Mouse (Mus musculus): ENCODE results near the gene Btbd8. TPM values are rescaled to one million over a fixed set of nuclear protein-coding genes. Genes with fewer than 3 reads are reported as not detected.

The Btbd8 gene
- 1 to 10 TPM; 4.4 to 4.5 TPM for total RNA-seq (2021)
- long read RNA-seq, experiment 1: 0 reads
- long read RNA-seq, experiment 2, full-length matches to known transcripts: 1 of 2 reads
- long read RNA-seq, experiment 2, partial matches to known transcripts: 1 of 2 reads
- long read RNA-seq, experiment 2, other reads (novel, unspliced or antisense): 0 of 2 reads

GRCm38 (mm10) chr5:107437464-107438281, at the start of gene Btbd8:
Btbd8 (plus strand) TSS chr5:107437997.
- DNase-seq: peak; percentile 94 to 96
- intact Hi-C loops (cut with DNase I): no loop called here

- no peak for DNase-seq
- intact Hi-C loops (cut with DNase I): no loop called here
Measured at GRCm38 (mm10) chr5:107389373-107389772, 48.4 kb upstream of the Btbd8 start.

GRCm38 (mm10) chr5:107394437-107394836, 43.4 kb upstream of the Btbd8 start:
- intact Hi-C loops (cut with DNase I): no loop called here

GRCm38 (mm10) chr5:107402436-107402835, 35.4 kb upstream of the Btbd8 start, which contains the start of gene Ephx4:
Ephx4 (plus strand) TSS chr5:107402736.
- DNase-seq: no peak
- intact Hi-C loops (cut with DNase I): no loop called here

More at GRCm38 (mm10) chr5:107394437-107394836, 43.4 kb upstream of the Btbd8 start:
- DNase-seq: no peak

GRCm38 (mm10) chr5:107403011-107403946, 34.5 kb upstream of the Btbd8 start:
- peak; percentile 16 to 20 for DNase-seq
- intact Hi-C loops (cut with DNase I): no loop called here

GRCm38 (mm10) chr5:107403947-107404684, 33.7 kb upstream of the Btbd8 start:
- intact Hi-C loops (cut with DNase I): no loop called here

DNA sequence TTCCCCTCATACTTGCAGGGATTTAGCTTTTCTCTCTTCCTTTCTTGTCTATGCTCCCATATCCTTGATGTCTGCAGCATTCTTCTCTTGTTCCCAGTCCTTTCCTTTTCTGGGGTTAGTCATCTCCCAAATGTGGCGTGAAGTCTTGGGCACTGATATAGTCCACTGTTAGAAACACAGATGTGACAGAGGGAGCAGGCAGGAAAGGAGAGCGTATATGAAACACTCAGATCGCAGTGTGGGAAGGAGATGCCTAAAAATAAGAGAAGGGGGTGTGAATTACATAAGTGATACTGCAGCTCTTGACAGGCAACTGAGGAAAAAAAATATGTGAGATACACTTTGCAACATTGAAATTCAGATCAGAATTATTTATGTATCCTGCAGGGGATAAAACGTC, 32.4 kb upstream of the Btbd8 start:
- intact Hi-C loops (cut with DNase I): no loop called here
- no peak for DNase-seq

More at GRCm38 (mm10) chr5:107403947-107404684, 33.7 kb upstream of the Btbd8 start:
- no peak for DNase-seq

DNA sequence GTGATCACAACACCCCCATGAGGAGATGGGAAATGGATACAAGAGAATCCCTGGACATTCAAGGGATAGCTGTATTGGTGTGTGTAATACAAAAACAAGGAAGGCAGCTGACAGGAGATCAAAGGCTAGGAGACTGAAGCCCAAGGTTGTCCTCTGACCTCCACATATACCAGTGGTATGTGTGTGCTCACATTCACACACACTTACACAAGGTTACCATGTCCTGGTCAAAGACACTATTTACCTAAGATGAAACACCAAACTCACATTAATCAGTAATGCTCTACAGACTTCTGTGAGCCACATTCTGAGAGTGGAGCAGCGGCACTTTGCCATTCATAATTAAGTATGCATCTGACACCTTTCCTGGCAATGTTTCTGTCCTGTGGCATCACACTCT, 27.5 kb upstream of the Btbd8 start:
- intact Hi-C loops (cut with DNase I): no loop called here
- no peak for DNase-seq

- no peak for DNase-seq
- intact Hi-C loops (cut with DNase I): no loop called here
Measured at GRCm38 (mm10) chr5:107411326-107411725, 26.5 kb upstream of the Btbd8 start.

DNA sequence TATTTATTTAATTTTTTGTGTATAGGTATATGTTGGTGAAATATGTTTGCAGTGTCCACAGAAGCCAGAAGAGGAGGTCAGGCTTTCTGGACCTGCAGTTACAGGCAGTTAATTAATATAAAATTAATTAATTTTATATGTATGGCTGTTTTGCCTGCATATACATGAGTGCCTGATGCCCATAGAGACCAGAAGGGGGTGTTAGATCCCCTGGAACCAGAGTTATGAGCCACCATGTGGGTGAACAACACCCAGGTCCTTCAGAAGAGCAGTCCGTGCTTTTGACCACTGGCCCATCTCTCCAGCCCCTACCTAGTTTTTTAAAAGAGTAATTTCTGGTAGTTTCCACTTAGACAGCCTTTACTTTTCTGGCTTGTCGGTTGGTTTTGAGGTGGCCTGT, 25.5 kb upstream of the Btbd8 start:
- no peak for DNase-seq
- intact Hi-C loops (cut with DNase I): no loop called here

- no peak for DNase-seq
- intact Hi-C loops (cut with DNase I): no loop called here
Measured at GRCm38 (mm10) chr5:107415098-107415497, 22.7 kb upstream of the Btbd8 start.

GRCm38 (mm10) chr5:107421676-107422075, 16.1 kb upstream of the Btbd8 start:
- DNase-seq: no peak
- intact Hi-C loops (cut with DNase I): no loop called here

DNA sequence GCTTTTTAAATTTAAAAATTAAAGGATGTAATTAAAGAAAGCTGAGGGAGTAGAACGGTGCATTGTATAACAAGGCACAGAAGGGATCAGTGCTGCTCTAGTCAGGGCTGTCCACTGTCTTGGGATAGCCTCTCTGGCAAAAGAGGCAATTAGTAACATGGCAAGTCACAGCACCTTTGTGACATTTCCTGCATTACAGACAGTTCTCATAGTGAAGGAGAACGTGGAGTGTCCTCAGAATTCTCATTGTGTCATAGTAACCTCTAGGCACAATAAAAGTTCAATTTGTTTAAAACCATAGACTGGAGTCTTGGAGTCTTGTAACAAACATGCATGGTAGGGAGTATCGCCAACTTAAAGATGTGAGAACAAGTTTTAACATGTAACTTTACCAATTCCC, 6.5 kb upstream of the Btbd8 start, which contains the start of gene Lpcat2b:
Gene Lpcat2b, plus strand, starts transcription at position 301 of the 400 bp plus-strand sequence.
- no peak for DNase-seq
- intact Hi-C loops (cut with DNase I): no loop called here

DNA sequence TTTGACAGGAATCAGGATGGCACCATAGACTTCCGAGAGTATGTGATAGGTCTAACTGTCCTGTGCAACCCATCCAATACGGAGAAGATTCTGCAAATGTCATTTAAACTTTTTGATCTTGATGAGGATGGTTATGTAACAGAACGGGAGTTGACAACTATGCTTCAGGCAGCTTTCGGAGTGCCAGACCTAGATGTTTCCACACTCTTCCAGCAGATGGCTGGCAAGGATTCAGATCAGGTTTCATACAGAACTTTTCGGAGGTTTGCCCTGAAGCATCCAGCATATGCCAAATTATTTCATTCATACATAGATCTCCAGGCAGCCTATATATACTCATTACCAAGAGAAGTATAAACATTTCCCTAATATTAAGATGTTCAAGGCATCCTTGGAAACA, 3.8 kb upstream of the Btbd8 start:
- intact Hi-C loops (cut with DNase I): no loop called here
- DNase-seq: no peak

DNA sequence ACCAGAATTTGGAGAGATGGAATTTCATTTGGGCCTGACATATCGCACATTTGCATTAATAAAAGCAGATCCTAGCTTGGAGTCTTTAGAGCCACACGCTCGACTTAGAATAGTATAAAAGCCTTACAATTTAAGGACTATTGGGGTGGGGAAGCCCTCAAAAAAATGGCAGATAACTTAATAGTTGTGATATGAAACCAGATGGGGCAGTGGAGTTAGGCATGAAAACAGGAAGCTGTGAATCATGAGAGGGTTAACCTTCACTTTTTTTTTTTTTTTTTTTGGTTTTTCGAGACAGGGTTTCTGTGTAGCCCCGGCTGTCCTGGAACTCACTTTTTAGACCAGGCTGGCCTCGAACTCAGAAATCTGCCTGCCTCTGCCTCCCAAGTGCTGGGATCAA, 1.6 kb upstream of the Btbd8 start:
- intact Hi-C loops (cut with DNase I): no loop called here
- no peak for DNase-seq

GRCm38 (mm10) chr5:107436587-107437209, 1.1 kb upstream of the Btbd8 start:
- intact Hi-C loops (cut with DNase I): no loop called here
- no peak for DNase-seq

DNA sequence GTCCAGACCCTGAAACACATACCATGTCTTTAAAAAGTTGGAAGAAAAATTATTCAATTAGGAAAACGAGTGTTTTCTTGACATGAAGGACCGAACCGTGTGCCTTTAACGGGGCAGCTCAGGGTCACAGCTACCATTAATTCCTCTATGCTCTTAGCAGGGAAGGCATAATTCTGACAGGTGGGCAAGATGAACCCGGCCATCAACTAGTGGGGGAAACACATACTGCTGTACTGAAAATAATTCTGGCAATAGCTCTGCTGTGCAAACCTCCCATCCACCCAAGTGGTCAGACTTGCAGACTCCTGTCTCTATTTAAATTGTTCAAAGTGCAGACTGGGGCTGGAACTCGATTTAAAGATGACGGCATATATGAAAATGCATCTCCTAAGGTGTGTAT, 556 bp downstream of the Btbd8 start:
- no peak for DNase-seq
- intact Hi-C loops (cut with DNase I): no loop called here

GRCm38 (mm10) chr5:107441881-107442280, 4.1 kb downstream of the Btbd8 start:
- no peak for DNase-seq
- intact Hi-C loops (cut with DNase I): no loop called here

DNA sequence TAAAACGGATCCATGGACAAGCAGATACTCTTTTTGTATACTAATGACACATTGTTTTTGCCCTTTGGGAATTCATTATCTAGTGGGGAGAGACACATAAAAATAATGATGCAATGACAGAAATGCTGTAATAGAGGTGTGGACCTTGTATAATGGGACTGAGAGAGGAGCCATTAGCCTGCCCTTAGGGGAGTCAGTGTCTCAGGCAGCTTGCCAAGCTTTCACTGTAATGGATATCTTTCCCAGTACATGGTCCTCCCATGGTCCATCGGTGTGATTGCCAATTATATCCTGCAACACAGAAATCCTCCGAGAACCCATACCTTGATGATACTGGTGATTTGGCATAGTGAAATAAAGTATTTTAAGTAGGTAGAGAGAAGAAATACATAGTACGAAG, 6.5 kb downstream of the Btbd8 start:
- DNase-seq: no peak
- intact Hi-C loops (cut with DNase I): no loop called here

DNA sequence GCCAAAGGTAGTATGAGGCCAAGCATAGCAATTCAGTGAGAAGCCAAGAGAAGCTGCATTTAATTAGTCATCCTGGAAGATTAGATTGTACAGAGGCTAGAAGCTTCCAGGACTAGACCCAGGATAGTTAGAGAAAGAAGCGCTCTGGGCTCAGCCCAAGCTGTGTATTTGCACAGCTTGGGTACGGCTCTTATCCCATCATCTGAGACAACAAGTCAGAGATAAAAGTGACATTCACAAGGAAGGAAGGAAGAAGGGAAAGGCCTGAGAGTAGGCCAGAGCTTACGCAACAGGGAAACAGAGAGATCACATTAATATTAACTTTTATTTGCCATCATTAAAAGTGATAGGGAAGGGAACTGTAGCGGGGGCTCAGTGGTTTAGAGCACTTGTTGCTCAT, 10.2 kb downstream of the Btbd8 start:
- intact Hi-C loops (cut with DNase I): no loop called here
- no peak for DNase-seq

All from heart, postnatal 14 days (tissue).